Mouse (Mus musculus): ENCODE measurements around the gene Wscd2. TPM values are rescaled to one million over a fixed set of nuclear protein-coding genes. Genes with fewer than 3 reads are reported as not detected.

The Wscd2 gene
- total RNA-seq, 2 experiments from 2014 or later, result 0.28 to 0.49 TPM

GRCm38 (mm10) chr5:113606121-113606520 lies 116.0 kb downstream of the Wscd2 start:
- DNase-seq, result no peak
- intact Hi-C loops (cut with DNase I), result no loop called here

GRCm38 (mm10) chr5:113606961-113607785 lies 117.0 kb downstream of the Wscd2 start:
- peak; percentile 36 to 58 for DNase-seq
- intact Hi-C loops (cut with DNase I), result no loop called here

- DNase-seq, result peak; percentile 28 to 62
- intact Hi-C loops (cut with DNase I), result no loop called here
Measured at GRCm38 (mm10) chr5:113607941-113608431, 117.9 kb downstream of the Wscd2 start.

GRCm38 (mm10) chr5:113608511-113608910 lies 118.4 kb downstream of the Wscd2 start:
- DNase-seq, result no peak
- intact Hi-C loops (cut with DNase I), result no loop called here

- DNase-seq, result no peak
- intact Hi-C loops (cut with DNase I), result no loop called here
Measured at GRCm38 (mm10) chr5:113609891-113610290, 119.8 kb downstream of the Wscd2 start.

- no peak for DNase-seq
- intact Hi-C loops (cut with DNase I), result no loop called here
Measured at GRCm38 (mm10) chr5:113610490-113610889, 120.4 kb downstream of the Wscd2 start.

- intact Hi-C loops (cut with DNase I), result no loop called here
- no peak for DNase-seq
Measured at GRCm38 (mm10) chr5:113611131-113611530, 121.0 kb downstream of the Wscd2 start.

GRCm38 (mm10) chr5:113611771-113612233 lies 121.7 kb downstream of the Wscd2 start:
- DNase-seq, result peak; percentile 47 to 56
- intact Hi-C loops (cut with DNase I), result no loop called here

GRCm38 (mm10) chr5:113618716-113619115 lies 128.6 kb downstream of the Wscd2 start:
- intact Hi-C loops (cut with DNase I), result no loop called here
- no peak for DNase-seq

- intact Hi-C loops (cut with DNase I), result no loop called here
- DNase-seq, result no peak
Measured at GRCm38 (mm10) chr5:113619151-113619550, 129.0 kb downstream of the Wscd2 start.

GRCm38 (mm10) chr5:113620130-113620716 lies 130.1 kb downstream of the Wscd2 start:
- DNase-seq, result no peak
- intact Hi-C loops (cut with DNase I), result no loop called here

GRCm38 (mm10) chr5:113620999-113621398 lies 130.9 kb downstream of the Wscd2 start:
- intact Hi-C loops (cut with DNase I), result no loop called here
- no peak for DNase-seq

GRCm38 (mm10) chr5:113623052-113623451 lies 132.9 kb downstream of the Wscd2 start:
- DNase-seq, result no peak
- intact Hi-C loops (cut with DNase I), result no loop called here

- peak; percentile 42 to 53 for DNase-seq
- intact Hi-C loops (cut with DNase I), result no loop called here
Measured at GRCm38 (mm10) chr5:113625068-113625467, 134.9 kb downstream of the Wscd2 start.

- no peak for DNase-seq
- intact Hi-C loops (cut with DNase I), result no loop called here
Measured at GRCm38 (mm10) chr5:113626352-113626751, 136.2 kb downstream of the Wscd2 start.

- no peak for DNase-seq
- intact Hi-C loops (cut with DNase I), result no loop called here
Measured at GRCm38 (mm10) chr5:113626991-113627390, 136.9 kb downstream of the Wscd2 start.

GRCm38 (mm10) chr5:113627820-113628437 lies 137.8 kb downstream of the Wscd2 start:
- intact Hi-C loops (cut with DNase I), result no loop called here
- peak; percentile 63 to 72 for DNase-seq

- DNase-seq, result no peak
- intact Hi-C loops (cut with DNase I), result no loop called here
Measured at GRCm38 (mm10) chr5:113629248-113629647, 139.1 kb downstream of the Wscd2 start.

GRCm38 (mm10) chr5:113630116-113630515 lies 140.0 kb downstream of the Wscd2 start:
- no peak for DNase-seq
- intact Hi-C loops (cut with DNase I), result no loop called here

GRCm38 (mm10) chr5:113633037-113633714 lies 143.0 kb downstream of the Wscd2 start:
- intact Hi-C loops (cut with DNase I), result no loop called here
- DNase-seq, result no peak
